Mouse (Mus musculus) heart, adult 2 months (tissue): ENCODE measurements at regions not wholly inside any gene's neighbourhood (a gene's known extent, or its start where the extent isn't known, plus 50 kb on each side); places are given as distances from the start of the nearest gene placed in this dataset.
A peak's percentile ranks its signal among the peaks of the same experiment; 100 is the strongest.

Source experiments
- DNase-seq, 2 experiments: peaks; one replicate each; pipeline ENCODE4 v3.0.0; 2021
- H3K27ac ChIP-seq: fragments of 200-600 bp; 2 replicates; pipeline ENCODE4 v1.8.1; 2022
- H3K27me3 ChIP-seq: fragments of 200-500 bp; 2 replicates; pipeline ENCODE4 v1.6.1; 2012; ENCODE audit warnings: mild to moderate bottlenecking, low read length, inconsistent platforms, mixed read lengths; ENCODE audit not compliant: control insufficient read depth, insufficient read depth
- H3K36me3 ChIP-seq: fragments of 200-500 bp; 2 replicates; pipeline ENCODE4 v1.6.1; 2012; ENCODE audit warnings: low read length, inconsistent platforms; ENCODE audit not compliant: control insufficient read depth, insufficient read depth
- H3K4me1 ChIP-seq: fragments of 200-500 bp; 2 replicates; pipeline ENCODE4 v1.6.1; 2011; ENCODE audit warnings: low read length; ENCODE audit not compliant: control insufficient read depth, insufficient read depth
- H3K4me3 ChIP-seq: fragments of 200-600 bp; 2 replicates; pipeline ENCODE4 v1.8.1; 2022
- H3K79me2 ChIP-seq: fragments of 200-500 bp; replicated peaks from 2 replicates; pipeline ENCODE4 v1.6.1; 2012; ENCODE audit warnings: mild to moderate bottlenecking, inconsistent platforms, low read length, moderate library complexity, mixed read lengths; ENCODE audit not compliant: control insufficient read depth, insufficient read depth
- H3K9ac ChIP-seq: fragments of 200-500 bp; 2 replicates; pipeline ENCODE4 v1.6.1; 2012; ENCODE audit warnings: low read depth, mild to moderate bottlenecking, control low read depth, inconsistent platforms, low read length, mixed read lengths
- CTCF ChIP-seq: fragments of 200-600 bp; IDR thresholded peaks from 2 replicates; pipeline ENCODE4 v1.8.1; 2022; ENCODE audit warnings: antibody characterized with exemption, mild to moderate bottlenecking, moderate library complexity
- EP300 ChIP-seq: fragments of 200-500 bp; IDR thresholded peaks from 2 replicates; pipeline ENCODE4 v1.6.1; 2011; ENCODE audit warnings: low read depth, low read length, control low read depth; ENCODE audit not compliant: insufficient read depth
- POLR2A ChIP-seq: fragments of 200-500 bp; IDR thresholded peaks from 2 replicates; pipeline ENCODE4 v1.6.1; 2011; ENCODE audit warnings: mild to moderate bottlenecking, low read depth, low read length, control low read depth; ENCODE audit not compliant: insufficient read depth
- WGBS: fragments of 180-500 bp; shearing (Covaris S2); methylation state at CpG from one replicate; pipeline ENCODE4 v1.1.7; 2018; 5-methylcytosine and 5-hydroxymethylcytosine counted together
- intact Hi-C: fragments of 180-260 bp; cut with DNase I; formaldehyde crosslinking; loops from one replicate; pipeline ENCODE4 v1.15.1; 2025

- 37% methylated on average over 4 of the region's 4 CpGs for WGBS
- no peak for TF ChIP-seq EP300
- TF ChIP-seq POLR2A, result no peak
- TF ChIP-seq CTCF, result no peak
- intact Hi-C loops, result loop anchor here (10.0 kb wide), 2 partner anchors 260 to 870 kb away; no protein-coding TSS in a partner anchor
- DNase-seq, result peak; percentile 40 to 63
- no peaks in the 10 kb centered on the region; the same call in none of the 2 replicates for H3K36me3 ChIP-seq
- no peak overlapping the region for H3K27ac ChIP-seq
- no peak overlapping the region for H3K9ac ChIP-seq
- H3K4me3 ChIP-seq, result no peak overlapping the region
- H3K79me2 ChIP-seq, result no peaks in the 10 kb centered on the region
- no peaks in the 10 kb centered on the region for H3K27me3 ChIP-seq
- peaks cover 1% of the 10 kb centered on the region; the same call in 1 of the 2 replicates for H3K4me1 ChIP-seq
Observed at GRCm38 (mm10) chr1:76194844-76195243, 648.8 kb downstream of the Slc4a3 start.

GRCm38 (mm10) chr1:76197651-76198050 is 651.6 kb downstream of the Slc4a3 start:
- no peak overlapping the region for H3K9ac ChIP-seq
- WGBS, result 56% methylated on average over 3 of the region's 3 CpGs
- intact Hi-C loops, result loop anchor here (10.0 kb wide), 2 partner anchors 263 to 867 kb away; no protein-coding TSS in a partner anchor
- peak in 1 of 2 experiments; percentile 13 for DNase-seq
- no peak overlapping the region for H3K4me3 ChIP-seq
- H3K79me2 ChIP-seq, result no peaks in the 10 kb centered on the region
- H3K36me3 ChIP-seq, result no peaks in the 10 kb centered on the region; the same call in none of the 2 replicates
- H3K4me1 ChIP-seq, result peaks cover 1% of the 10 kb centered on the region; the same call in 1 of the 2 replicates
- H3K27ac ChIP-seq, result no peak overlapping the region
- H3K27me3 ChIP-seq, result no peaks in the 10 kb centered on the region
- TF ChIP-seq EP300 (no peak), CTCF (no peak), POLR2A (no peak)

GRCm38 (mm10) chr1:76200906-76201305 is 654.8 kb downstream of the Slc4a3 start:
- no peaks in the 10 kb centered on the region for H3K79me2 ChIP-seq
- H3K4me1 ChIP-seq, result no peaks in the 10 kb centered on the region
- no peaks in the 10 kb centered on the region for H3K27me3 ChIP-seq
- intact Hi-C loops, result no loop called here
- WGBS, result 65% methylated on average over 3 of the region's 3 CpGs
- TF ChIP-seq CTCF, result no peak
- no peak for TF ChIP-seq EP300
- TF ChIP-seq POLR2A, result no peak
- DNase-seq, result no peak
- H3K36me3 ChIP-seq, result no peaks in the 10 kb centered on the region; the same call in 1 of the 2 replicates
- H3K4me3 ChIP-seq, result no peak overlapping the region
- H3K27ac ChIP-seq, result no peak overlapping the region
- no peak overlapping the region for H3K9ac ChIP-seq

- H3K4me1 ChIP-seq, result no peaks in the 10 kb centered on the region
- H3K79me2 ChIP-seq, result no peaks in the 10 kb centered on the region
- 95% methylated on average over 5 of the region's 5 CpGs for WGBS
- no peaks in the 10 kb centered on the region for H3K36me3 ChIP-seq
- H3K4me3 ChIP-seq, result no peak overlapping the region
- no peak for TF ChIP-seq POLR2A
- no peak for TF ChIP-seq CTCF
- TF ChIP-seq EP300, result no peak
- no peak overlapping the region for H3K27ac ChIP-seq
- no peak for DNase-seq
- intact Hi-C loops, result no loop called here
- H3K9ac ChIP-seq, result no peak overlapping the region
- no peaks in the 10 kb centered on the region for H3K27me3 ChIP-seq
Observed at GRCm38 (mm10) chr1:76212486-76212885, 666.4 kb downstream of the Slc4a3 start.

- no peaks in the 10 kb centered on the region for H3K79me2 ChIP-seq
- no peaks in the 10 kb centered on the region for H3K36me3 ChIP-seq
- 60% methylated on average over 3 of the region's 3 CpGs for WGBS
- H3K4me3 ChIP-seq, result no peak overlapping the region
- H3K9ac ChIP-seq, result no peak overlapping the region
- intact Hi-C loops, result no loop called here
- peak in 1 of 2 experiments; percentile 4 for DNase-seq
- H3K27me3 ChIP-seq, result no peaks in the 10 kb centered on the region
- no peaks in the 10 kb centered on the region for H3K4me1 ChIP-seq
- no peak for TF ChIP-seq EP300
- H3K27ac ChIP-seq, result no peak overlapping the region
Observed at GRCm38 (mm10) chr1:76244721-76245120, 698.7 kb downstream of the Slc4a3 start.

- intact Hi-C loops, result no loop called here
- DNase-seq, result no peak
- Histone ChIP-seq H3K27ac (no peak overlapping the region), H3K4me1 (no peaks in the 10 kb centered on the region), H3K79me2 (no peaks in the 10 kb centered on the region), H3K27me3 (no peaks in the 10 kb centered on the region), H3K4me3 (no peak overlapping the region), H3K9ac (no peak overlapping the region), H3K36me3 (no peaks in the 10 kb centered on the region)
- 30% methylated on average over 8 of the region's 8 CpGs for WGBS
- TF ChIP-seq EP300 (no peak), CTCF (no peak), POLR2A (no peak)
Observed at GRCm38 (mm10) chr1:76246181-76246796, 700.2 kb downstream of the Slc4a3 start.
